Mouse (Mus musculus) kidney, postnatal 4 days (tissue): ENCODE measurements around the gene Zfp618.

Experiments used
- DNase-seq, 2 experiments: peaks; one replicate each; pipeline ENCODE4 v3.0.0; 2021; ENCODE audit warnings: mixed read lengths in 2 of 2

Gene Zfp618

DNA sequence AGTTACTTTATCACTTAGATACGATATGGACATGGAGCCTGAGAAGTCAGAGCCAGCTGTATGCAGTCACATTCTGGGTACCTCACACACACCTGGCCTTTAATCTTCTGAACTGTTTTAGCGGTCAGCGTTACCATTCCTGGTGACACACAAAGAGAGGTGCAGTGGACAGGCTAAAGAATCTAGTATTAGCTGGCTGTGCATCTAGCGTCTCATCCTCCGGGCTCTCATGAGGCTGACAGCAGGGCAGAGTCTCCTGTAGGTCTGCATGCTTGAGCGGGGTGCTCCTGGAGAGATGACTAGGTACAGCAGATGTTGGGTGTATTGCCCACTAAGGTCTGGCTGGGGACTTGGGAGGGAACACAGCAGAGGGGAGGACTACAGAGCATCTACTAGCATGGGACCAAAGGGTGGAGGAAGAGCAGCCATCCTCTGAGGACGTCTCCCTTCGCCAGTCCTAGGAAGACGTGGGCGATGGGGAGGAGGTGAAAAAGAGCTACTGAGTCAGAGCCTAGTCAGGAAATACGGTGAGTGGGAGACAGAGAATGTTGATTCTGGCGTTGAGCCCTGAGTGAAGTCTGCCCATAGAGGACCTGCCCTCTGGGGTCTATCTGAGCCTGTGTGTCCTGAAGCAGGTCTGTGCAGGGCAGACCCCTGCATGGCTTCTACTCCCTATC is 103.3 kb downstream of the Zfp618 start:
- DNase-seq: no peak

- DNase-seq: peak; percentile 54 to 71
Observed at GRCm38 (mm10) chr4:63071413-63072260, 106.3 kb downstream of the Zfp618 start.

- DNase-seq: no peak
Observed at GRCm38 (mm10) chr4:63073139-63073538, 107.8 kb downstream of the Zfp618 start.

DNA sequence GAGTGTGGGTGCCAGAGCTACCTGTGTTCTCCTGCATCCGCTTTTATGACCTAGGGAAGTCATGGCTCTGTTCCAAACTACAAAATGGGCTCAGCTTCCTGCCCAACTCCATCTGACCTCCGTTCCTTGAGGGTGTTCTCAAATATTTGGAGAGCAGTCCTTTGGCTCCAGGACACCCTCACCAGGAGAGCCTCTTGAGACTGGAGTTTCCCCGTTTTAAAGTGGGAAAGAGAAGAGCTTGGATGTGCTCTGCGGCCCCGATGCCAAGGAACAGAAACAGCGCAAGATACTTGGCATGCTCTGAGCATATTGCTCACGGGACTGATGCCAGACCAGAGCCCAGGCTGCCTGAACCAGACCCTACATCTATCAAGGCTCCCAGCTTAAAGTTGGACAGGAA is 113.8 kb downstream of the Zfp618 start:
- no peak for DNase-seq

DNA sequence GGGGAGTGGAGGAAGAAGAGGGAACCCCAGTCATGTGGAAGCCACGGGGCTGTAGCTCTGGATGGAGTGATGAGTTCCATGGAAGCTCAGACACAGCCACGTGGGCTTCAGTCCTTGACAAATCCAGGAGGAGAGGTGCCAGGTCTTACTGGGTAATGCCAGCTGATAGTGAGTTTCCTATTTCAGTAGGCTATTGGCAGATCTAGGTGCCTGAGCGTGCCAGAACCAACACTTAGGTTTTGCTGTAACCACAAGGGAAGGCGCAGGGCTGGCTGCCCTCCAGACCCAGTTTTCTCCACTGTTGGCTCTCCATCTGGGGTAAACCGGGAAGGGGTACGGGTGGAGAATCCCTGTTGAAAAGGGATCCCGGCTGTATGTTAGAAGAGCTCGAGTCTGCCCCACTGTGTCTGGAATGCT is 119.1 kb downstream of the Zfp618 start:
- DNase-seq: peak; percentile 43 to 60

DNA sequence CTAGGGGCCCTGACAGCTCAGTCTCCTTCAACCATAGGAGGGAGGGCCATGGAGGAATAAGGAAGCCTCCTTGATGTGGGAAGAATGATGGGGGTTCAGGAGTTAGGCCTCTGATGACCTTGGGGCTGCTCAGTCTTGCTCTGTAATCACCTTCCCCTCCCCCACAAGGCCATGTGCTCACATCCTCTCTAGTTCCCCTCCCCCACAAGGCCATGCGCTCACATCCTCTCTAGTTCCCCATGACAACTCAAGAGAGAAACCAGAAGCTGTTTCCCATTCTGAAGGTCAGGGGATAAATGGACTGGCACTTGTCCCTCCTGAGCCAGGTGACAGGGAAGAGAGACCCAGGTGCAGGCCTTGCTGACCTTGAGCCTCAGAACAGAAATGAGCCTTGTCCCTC is 124.1 kb downstream of the Zfp618 start:
- peak in 1 of 2 experiments; percentile 39 for DNase-seq

GRCm38 (mm10) chr4:63091151-63091550 is 125.8 kb downstream of the Zfp618 start:
- DNase-seq: no peak

GRCm38 (mm10) chr4:63097603-63098002 is 132.2 kb downstream of the Zfp618 start:
- peak; percentile 64 to 68 for DNase-seq

- no peak for DNase-seq
Observed at GRCm38 (mm10) chr4:63100478-63100877, 135.1 kb downstream of the Zfp618 start.

GRCm38 (mm10) chr4:63102025-63102424 is 136.7 kb downstream of the Zfp618 start:
- no peak for DNase-seq

- DNase-seq: no peak
Observed at GRCm38 (mm10) chr4:63105651-63106050, 140.3 kb downstream of the Zfp618 start.

- DNase-seq: peak; percentile 92 to 93
Observed at GRCm38 (mm10) chr4:63118639-63119437, 153.5 kb downstream of the Zfp618 start.

- DNase-seq: no peak
Observed at GRCm38 (mm10) chr4:63124861-63125466, 159.6 kb downstream of the Zfp618 start.

- DNase-seq: no peak
Observed at GRCm38 (mm10) chr4:63129891-63130624, 164.7 kb downstream of the Zfp618 start.

DNA sequence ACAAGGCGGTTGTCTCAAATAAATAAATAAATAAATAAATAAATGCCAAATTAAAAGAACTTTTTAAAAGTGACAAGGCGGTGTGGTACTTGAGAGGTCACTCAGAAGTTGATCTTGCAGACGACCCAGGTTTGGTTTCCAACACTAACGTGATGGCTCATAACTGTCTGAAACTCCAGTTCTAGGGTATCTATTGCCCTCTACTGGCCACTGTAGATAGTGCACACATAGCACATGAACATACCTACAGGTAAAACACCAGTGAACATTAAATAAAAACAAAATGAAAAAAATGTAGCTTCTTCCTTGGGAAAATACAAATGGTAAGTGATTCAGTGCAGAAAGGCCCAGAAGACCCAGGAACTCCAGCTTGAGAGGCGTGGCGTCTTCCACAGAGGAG is 181.9 kb downstream of the Zfp618 start:
- DNase-seq: no peak

- no peak for DNase-seq
Observed at GRCm38 (mm10) chr4:63151127-63151526, 185.8 kb downstream of the Zfp618 start.

- DNase-seq: no peak
Observed at GRCm38 (mm10) chr4:63154028-63154427, 188.7 kb downstream of the Zfp618 start.

GRCm38 (mm10) chr4:63154699-63155098 is 189.3 kb downstream of the Zfp618 start, which contains the start of gene Ambp:
Ambp (minus strand) TSS chr4:63154799.
- no peak for DNase-seq

DNA sequence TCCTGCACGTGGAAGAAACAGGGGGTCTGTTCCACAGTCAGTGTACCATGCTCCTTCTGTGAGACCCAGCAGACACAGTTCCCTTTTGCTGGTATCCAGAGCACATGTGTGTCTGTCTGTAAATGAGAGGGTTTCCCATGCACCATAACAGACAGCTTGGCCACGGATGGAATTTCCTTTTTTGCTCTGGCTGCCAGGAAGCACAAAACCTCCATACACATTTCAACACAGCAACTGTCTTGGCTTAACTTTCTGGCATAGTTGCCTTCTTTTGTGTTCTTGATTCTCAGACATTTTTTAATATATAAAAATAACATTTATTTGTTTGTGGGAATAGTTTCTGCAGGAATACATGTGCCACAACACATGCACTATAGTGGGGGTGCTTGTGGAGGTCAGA is 190.2 kb downstream of the Zfp618 start:
- DNase-seq: peak in 1 of 2 experiments; percentile 2

- peak; percentile 68 to 81 for DNase-seq
Observed at GRCm38 (mm10) chr4:63156726-63157634, 191.6 kb downstream of the Zfp618 start.

DNA sequence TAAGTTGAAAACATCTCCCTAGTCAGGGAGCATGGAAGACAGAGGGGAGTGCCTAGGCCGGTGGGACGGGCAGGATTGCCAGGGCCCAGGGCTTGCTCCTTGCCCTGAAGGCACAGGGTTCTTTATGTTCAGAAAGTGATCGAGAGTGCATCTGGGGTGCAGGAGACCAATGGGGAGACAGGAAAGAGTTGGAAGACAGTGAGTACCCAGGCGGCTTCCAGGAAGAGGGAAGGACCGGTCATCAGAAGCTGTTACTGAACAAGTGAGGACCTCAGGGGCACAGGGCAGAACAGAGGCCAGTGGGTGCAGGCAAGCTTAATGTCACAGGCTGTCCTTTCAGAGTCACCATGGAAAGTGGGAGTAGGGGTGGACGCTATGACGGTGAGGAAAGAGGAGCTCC is 192.8 kb downstream of the Zfp618 start:
- DNase-seq: peak in 1 of 2 experiments; percentile 13
